Mouse (Mus musculus) 3T3-L1 (cell line): ENCODE measurements around the gene Shank2.

Experiments
- DNase-seq: peaks from one replicate; pipeline ENCODE4 v3.0.0-alpha.2; 2015; ENCODE audit warnings: low read depth, low spot score

Gene Shank2

GRCm38 (mm10) chr7:144105952-144106351 lies 104.2 kb downstream of the Shank2 start:
- no peak for DNase-seq

DNA sequence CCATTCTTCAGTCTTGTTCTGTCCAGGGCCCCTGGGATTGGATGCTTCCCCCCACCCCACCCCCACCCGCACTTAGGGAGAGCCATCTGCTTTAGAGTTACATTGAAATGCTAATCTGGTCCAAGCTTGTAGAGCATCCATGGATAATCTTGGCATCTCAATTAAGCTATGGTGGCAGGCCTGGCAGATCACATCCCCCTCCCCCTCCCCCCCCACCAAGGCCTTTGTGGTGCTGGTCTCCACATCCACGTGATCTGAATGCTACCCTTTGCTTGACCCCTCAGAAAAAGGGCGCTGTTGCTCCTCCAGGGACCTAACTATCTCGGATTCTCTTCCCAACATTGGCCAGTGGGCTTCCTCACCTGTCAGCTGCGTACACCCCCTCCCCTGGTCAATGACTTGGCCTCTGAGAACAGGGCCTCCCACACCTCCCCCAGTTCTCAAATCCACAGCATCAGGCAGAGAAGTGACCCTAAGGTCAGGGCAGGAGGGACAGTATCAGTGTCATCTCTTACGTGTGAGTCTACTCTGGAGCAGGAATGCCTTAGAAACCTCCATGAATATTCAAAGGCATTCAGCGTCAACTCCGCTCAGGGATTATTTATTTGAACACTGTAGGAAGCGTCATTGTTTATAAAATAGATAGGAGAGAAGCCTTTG lies 104.8 kb downstream of the Shank2 start:
- no peak for DNase-seq

- no peak for DNase-seq
These were observed 106.4 kb downstream of the Shank2 start for GRCm38 (mm10) chr7:144108141-144108540.

DNA sequence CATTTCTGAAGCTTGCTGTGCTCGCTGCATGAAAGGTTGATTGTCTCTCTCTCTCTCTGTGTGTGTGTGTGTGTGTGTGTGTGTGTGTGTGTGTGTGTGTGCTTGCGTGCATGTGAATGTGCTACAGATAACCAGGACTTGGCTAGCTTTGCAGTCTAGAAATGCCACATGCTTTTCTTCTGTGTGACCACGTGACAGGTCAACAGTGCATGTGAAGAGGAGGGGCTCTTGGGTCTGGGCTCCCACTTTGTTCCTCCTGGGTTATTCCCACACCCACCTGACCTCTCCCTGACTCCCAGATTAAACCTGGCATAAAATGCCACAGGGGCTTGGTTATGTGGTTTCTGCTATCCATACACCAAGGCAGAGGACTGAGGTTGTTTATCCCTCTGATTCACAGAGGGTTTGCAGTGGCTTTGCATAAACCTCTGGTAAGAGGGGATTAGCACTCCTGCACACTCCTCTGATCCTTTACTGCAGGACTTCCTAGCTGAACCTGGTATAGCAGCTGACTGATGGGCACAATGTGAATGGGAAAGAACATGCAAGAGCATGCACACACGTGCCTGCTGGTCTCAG lies 109.4 kb downstream of the Shank2 start:
- no peak for DNase-seq

GRCm38 (mm10) chr7:144111981-144112380 lies 110.3 kb downstream of the Shank2 start:
- no peak for DNase-seq

DNA sequence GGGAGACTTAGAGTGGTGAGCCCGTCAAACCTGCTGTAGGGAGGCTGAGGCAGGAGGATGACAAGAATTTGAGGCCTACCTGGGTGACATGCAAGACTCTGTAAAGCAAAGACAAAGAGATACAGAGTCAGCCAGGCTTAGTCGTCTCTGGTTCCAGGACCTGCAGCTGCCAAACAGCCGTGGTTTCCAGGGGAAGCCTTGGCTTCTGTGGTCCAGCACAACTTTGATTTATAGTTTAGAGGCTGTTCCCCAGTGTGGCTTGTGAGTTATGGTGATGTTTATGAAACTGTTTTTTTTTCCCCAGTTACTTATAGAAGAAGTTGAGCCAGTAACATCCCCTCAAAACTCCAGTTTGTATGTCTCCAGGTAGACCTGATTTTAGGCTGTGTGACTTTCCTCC lies 112.5 kb downstream of the Shank2 start:
- DNase-seq, result peak; percentile 61

- DNase-seq, result no peak
These were observed 117.8 kb downstream of the Shank2 start for GRCm38 (mm10) chr7:144119562-144119961.

DNA sequence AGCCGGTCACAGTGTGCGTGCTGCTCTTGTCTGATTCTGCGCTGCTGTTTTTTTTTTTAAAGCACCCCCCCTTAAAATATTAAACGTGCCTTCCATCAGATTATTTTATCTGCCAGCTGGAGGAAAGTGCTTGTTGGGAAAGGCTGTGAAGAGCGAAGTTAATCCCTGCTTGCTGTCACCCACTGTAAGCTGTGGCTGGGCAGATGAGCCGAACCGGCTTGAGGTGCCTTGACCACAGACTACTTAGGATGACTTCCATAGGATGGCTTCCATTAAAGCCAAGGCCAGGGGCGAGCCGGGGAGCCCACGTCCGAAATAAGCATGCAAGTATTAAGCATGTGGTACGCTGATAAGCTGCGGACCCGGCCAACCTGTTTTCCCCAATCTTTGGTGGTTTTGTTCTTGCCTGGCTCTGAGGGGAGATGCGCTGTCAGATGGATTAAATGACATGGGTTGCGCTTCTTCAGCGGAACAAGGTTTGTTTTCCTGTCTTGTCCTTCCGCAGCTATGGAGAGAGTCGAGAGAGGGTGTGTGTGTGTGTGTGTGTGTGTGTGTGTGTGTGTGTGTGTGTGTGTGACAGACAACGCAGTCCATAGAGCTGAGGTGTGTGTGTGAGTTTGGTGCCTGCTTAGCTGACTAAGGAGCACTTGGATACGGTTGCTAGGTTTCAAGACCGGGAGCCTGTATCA lies 131.1 kb downstream of the Shank2 start:
- no peak for DNase-seq

- no peak for DNase-seq
These were observed 131.8 kb downstream of the Shank2 start for GRCm38 (mm10) chr7:144133388-144133998.

DNA sequence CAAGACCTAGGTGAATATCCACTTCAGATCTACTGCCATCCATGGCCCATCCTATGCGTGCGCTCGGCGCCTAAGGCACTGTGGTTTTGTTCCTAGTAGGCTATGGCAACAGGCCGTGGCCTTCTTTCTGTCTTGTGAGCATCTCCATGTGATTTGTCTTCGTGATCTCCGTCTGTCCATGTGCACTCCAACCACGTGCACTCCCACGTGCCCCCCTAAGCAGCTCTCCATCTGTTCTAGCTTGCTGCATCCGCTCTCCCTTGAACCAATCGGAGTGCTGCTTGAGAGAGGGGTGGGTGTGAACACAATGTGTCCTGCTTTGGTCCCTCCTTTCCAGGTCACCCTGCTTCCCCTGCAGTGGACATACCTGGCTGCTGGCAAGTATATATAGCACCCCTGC lies 133.0 kb downstream of the Shank2 start:
- no peak for DNase-seq

DNA sequence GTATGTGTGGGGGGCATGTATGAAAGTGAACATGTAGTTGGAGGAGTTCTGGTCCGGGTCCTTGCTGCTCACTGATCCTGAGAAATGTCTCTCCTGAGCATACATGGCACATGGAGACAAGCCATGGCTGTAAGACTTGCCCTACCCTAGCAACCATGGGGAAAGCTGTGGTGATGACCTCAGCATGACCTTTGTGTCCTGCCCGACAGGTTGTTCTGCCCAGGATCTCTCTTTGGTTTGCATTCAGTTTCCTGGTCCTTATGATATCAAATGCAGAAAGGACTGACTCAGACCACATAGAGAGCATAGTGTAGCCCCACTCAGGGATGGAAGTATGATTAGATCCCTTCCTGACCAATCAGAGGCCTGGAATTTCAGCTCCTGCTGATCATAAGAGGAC lies 136.1 kb downstream of the Shank2 start:
- DNase-seq, result no peak

GRCm38 (mm10) chr7:144138476-144138875 lies 136.7 kb downstream of the Shank2 start:
- DNase-seq, result no peak

GRCm38 (mm10) chr7:144139691-144140090 lies 138.0 kb downstream of the Shank2 start:
- DNase-seq, result no peak

DNA sequence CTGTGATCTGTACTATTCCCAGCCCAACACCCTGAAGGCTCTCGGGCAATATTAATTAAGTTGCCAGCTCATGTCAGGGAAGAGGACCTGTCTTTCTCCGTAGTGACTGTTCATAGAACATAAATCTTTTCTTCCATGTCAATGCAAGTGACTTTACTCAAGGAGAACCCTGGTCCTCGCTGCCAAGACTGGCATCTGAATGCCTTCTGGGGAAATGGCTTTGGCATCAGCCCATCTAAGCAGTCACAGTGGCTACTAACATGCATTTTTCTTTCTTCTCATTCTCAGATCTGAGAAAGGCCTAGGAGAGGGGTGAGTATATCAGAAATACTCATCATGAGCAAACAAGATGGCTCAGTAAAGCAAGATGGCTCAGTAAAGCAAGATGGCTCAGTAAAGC lies 138.7 kb downstream of the Shank2 start:
- DNase-seq, result no peak

DNA sequence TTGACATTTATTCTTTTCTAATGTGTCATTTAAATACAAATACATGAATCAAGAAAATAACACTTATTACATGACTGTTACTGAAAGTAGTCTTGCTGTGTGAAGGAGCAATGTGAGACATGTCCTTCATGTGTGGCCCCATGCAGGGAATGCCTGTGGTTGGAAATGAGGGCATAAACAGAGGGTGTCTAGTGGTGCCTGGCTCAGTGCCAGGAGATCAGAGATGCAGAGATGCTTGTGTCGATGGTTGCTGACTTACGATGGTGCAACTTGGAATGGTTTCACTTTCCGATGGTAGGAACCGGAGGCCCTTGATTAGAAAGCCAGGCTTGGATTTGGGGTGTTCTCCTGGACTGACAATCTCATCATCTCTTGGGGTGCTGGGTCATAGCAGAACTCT lies 140.3 kb downstream of the Shank2 start:
- peak; percentile 4 for DNase-seq

DNA sequence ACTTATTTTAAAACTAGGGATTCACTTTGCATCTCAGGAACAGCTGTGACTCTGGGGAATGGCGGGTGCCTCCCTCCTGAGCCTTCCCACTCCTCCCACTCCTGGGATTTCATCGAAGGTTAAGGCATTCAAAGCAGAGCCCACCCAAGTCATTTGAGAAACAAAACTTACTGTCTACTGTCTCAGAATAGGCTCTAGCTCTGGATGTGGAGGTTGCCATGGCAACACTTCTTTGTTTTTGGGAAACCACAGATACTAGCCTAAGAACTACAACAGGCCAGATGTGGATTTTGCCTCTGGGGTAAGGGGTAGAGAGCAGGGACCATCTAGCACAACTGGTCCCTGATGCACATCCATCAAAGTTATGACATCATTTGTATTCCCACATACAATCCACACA lies 142.2 kb downstream of the Shank2 start:
- no peak for DNase-seq

DNA sequence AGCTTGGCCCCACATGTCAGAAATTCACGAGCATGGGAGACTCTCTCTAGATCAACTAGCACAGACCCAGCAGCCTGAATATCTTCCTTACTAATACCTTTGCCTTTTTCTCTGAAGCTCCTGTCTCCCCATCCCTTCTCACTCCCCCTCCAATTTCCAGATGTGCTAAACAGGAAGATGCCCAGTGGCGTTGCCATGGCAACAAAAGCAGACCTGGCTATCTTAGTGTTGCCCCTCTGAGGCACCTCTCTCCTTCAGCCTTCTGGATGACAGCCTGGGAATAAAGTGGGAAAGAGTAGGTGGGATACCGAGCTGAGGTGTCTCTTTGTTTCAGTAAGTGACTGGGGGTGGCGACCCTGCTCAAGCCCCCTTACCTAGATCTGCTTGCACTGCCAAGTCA lies 146.4 kb downstream of the Shank2 start:
- no peak for DNase-seq

GRCm38 (mm10) chr7:144153124-144153523 lies 151.4 kb downstream of the Shank2 start:
- DNase-seq, result no peak

- no peak for DNase-seq
These were observed 152.0 kb downstream of the Shank2 start for GRCm38 (mm10) chr7:144153682-144154081.

DNA sequence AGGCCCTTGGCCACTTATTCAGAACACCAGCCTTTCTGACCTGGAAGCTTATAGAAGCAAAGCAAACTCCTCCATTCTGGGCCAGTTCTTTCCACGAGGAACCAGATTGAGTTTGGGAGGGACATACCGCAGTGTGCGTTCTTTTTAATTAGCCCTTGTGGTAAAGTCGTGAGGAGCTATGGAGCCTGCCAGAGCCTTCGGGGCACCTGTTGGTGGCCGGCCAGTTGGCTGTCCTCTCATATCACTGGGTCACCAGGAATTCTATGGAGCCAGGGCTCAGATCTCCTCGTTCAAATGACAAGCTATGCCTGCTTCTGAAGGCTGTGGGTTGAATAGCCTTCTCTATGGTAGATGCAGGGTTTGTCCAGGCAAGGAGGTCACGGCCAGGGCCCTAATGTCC lies 156.2 kb downstream of the Shank2 start:
- no peak for DNase-seq

DNA sequence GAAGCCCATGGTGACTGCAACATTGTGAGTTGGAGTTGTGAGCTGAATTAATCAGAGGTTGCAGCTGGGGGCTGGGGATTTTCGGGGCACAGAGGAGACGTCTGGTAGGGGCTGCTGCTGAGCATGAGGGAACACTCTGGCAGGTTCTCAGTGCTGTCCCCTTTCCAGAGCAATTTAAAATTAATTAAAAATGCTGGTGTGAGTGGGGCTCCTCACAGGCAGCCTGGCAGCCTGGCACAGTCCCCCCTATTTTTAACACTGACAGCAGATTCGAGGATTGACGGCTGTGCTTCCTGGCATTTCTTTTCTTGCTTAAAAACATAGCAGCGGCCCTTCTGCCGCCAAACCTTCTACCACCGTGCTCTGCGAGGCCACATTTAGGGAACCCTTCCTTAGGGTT lies 157.8 kb downstream of the Shank2 start:
- no peak for DNase-seq

GRCm38 (mm10) chr7:144160066-144160465 lies 158.3 kb downstream of the Shank2 start:
- DNase-seq, result peak; percentile 49
